8 mouse cellular contexts compared by ENCODE assay signal in genomic region chr4:62560963-62561629, GRCm38 (mm10). TPM values are rescaled to one million over a fixed set of nuclear protein-coding genes. Genes with fewer than 3 reads are reported as not detected.
DNase-seq lines count a peak whose midpoint lies in the region; ATAC-seq lines count a peak whose summit lies in the region.

No protein-coding gene starts in this region.

- intact Hi-C loops in left cerebral cortex, postnatal 14 days (cut with DNase I), result loop anchor here (1.0 kb wide), 1 partner anchor 136 kb away; no protein-coding TSS in a partner anchor

- 24% methylated on average over 4 of the region's 4 CpGs for WGBS in kidney, embryonic 15.5 days
- 23% methylated on average over 4 of the region's 4 CpGs for whole genome bisulfite sequencing in intestine, embryonic 14.5 days
- WGBS in midbrain, embryonic 15.5 days, result 26% methylated on average over 4 of the region's 4 CpGs

- no peak for ATAC-seq in kidney, embryonic 15.5 days (replicated peaks; ENCODE audit: low FRiP score)
- peak; percentile 56; the same call in 1 of the 2 replicates for ATAC-seq in intestine, embryonic 14.5 days (replicated peaks; ENCODE audit: low FRiP score, low TSS enrichment, low read depth)
- peak; percentile 89 for ATAC-seq in midbrain, embryonic 15.5 days (replicated peaks)

- peak; percentile 37 for DNase-seq in kidney, adult 11 months
- peak; percentile 86 for DNase-seq in cerebellum, adult 9-10 months
- DNase-seq in frontal cortex, postnatal 10 days (ENCODE audit: low spot score in 2 of 2), result peak; percentile 29 to 68
- peak; percentile 70 for DNase-seq in intestine, embryonic 14.5 days (ENCODE audit: low spot score)
- peak; percentile 85 to 88 for DNase-seq in left cerebral cortex, postnatal 14 days (ENCODE audit: low spot score in 2 of 2)
- DNase-seq in spleen, adult 18-20 months, result peak; percentile 46 to 70

- no peak overlapping the region for H3K4me3 ChIP-seq in kidney, embryonic 15.5 days (replicated peaks)
- H3K4me3 ChIP-seq in intestine, embryonic 14.5 days (ENCODE audit: low read depth, low read length), result no peak overlapping the region
- H3K4me3 ChIP-seq in midbrain, embryonic 15.5 days, result no peak overlapping the region

- H3K4me2 ChIP-seq in kidney, embryonic 15.5 days, result no peak overlapping the region
- no peak overlapping the region for H3K4me2 ChIP-seq in intestine, embryonic 14.5 days (ENCODE audit: low read length)
- no peak overlapping the region for H3K4me2 ChIP-seq in midbrain, embryonic 15.5 days

- peaks cover 7% of the 10 kb centered on the region for H3K4me1 ChIP-seq in kidney, embryonic 15.5 days
- H3K4me1 ChIP-seq in intestine, embryonic 14.5 days (replicated peaks; ENCODE audit: control insufficient read depth, insufficient read depth, low read length), result 0 out of 2 replicates have a peak, but pooled peaks cover 8% of the 10 kb centered on the region
- H3K4me1 ChIP-seq in midbrain, embryonic 15.5 days, result peaks cover 8% of the 10 kb centered on the region

- H3K27me3 ChIP-seq in kidney, embryonic 15.5 days, result no peaks in the 10 kb centered on the region
- H3K27me3 ChIP-seq in intestine, embryonic 14.5 days (replicated peaks; ENCODE audit: control insufficient read depth, insufficient read depth, low read length), result no peaks in the 10 kb centered on the region
- no peaks in the 10 kb centered on the region for H3K27me3 ChIP-seq in midbrain, embryonic 15.5 days (replicated peaks)

- no peaks in the 10 kb centered on the region for H3K9me3 ChIP-seq in kidney, embryonic 15.5 days (replicated peaks)
- H3K9me3 ChIP-seq in intestine, embryonic 14.5 days (ENCODE audit: control insufficient read depth, low read length), result no peaks in the 10 kb centered on the region
- H3K9me3 ChIP-seq in midbrain, embryonic 15.5 days, result no peaks in the 10 kb centered on the region

- H3K27ac ChIP-seq in kidney, embryonic 15.5 days, result no peak overlapping the region
- no peak overlapping the region for H3K27ac ChIP-seq in intestine, embryonic 14.5 days (ENCODE audit: low read depth)
- H3K27ac ChIP-seq in midbrain, embryonic 15.5 days, result peak overlapping the region; percentile 46; the same call in 1 of the 2 replicates

- H3K36me3 ChIP-seq in kidney, embryonic 15.5 days, result no peaks in the 10 kb centered on the region
- no peaks in the 10 kb centered on the region for H3K36me3 ChIP-seq in intestine, embryonic 14.5 days (ENCODE audit: control insufficient read depth, insufficient read depth, low read length)
- no peaks in the 10 kb centered on the region for H3K36me3 ChIP-seq in midbrain, embryonic 15.5 days (replicated peaks)

- no peak overlapping the region for H3K9ac ChIP-seq in kidney, embryonic 15.5 days
- H3K9ac ChIP-seq in intestine, embryonic 14.5 days (ENCODE audit: low read length), result no peak overlapping the region
- H3K9ac ChIP-seq in midbrain, embryonic 15.5 days, result peak overlapping the region; percentile 10; the same call in 1 of the 2 replicates

RNA-seq across cellular contexts. Expression of gene Rgs3, which starts 1.4 kb away (rescaled TPM):
- polyA plus RNA-seq in kidney, embryonic 15.5 days (2015; fragmentation: Nextera tagmentation; extraction: Ambion mirVana), result 53.7 and 56.9 TPM in 2 replicates
- polyA plus RNA-seq in intestine, embryonic 14.5 days (2014; fragmentation: Nextera tagmentation; extraction: Ambion mirVana), result 35.0 and 35.7 TPM in 2 replicates
- total RNA-seq in left cerebral cortex, postnatal 14 days (2021), result 10 to 100 TPM; 22.2 to 27.2 TPM
- 76.6 and 80.1 TPM in 2 replicates for polyA plus RNA-seq in midbrain, embryonic 15.5 days (2015; fragmentation: Nextera tagmentation; extraction: Ambion mirVana)

RNA-seq across cellular contexts. Expression of gene 4933430I17Rik, which starts 35.9 kb away (rescaled TPM):
- polyA plus RNA-seq in kidney, embryonic 15.5 days (2015; fragmentation: Nextera tagmentation; extraction: Ambion mirVana), result 0.47 and 0.57 TPM in 2 replicates
- 0.26 and 0.65 TPM in 2 replicates for polyA plus RNA-seq in intestine, embryonic 14.5 days (2014; fragmentation: Nextera tagmentation; extraction: Ambion mirVana)
- total RNA-seq in left cerebral cortex, postnatal 14 days (2021), result under 1 TPM; 0.33 to 0.61 TPM
- 0.52 and 1.2 TPM in 2 replicates for polyA plus RNA-seq in midbrain, embryonic 15.5 days (2015; fragmentation: Nextera tagmentation; extraction: Ambion mirVana)

RNA-seq across cellular contexts. Expression of gene Pole3, which starts 36.2 kb away (rescaled TPM):
- 94.0 and 100 TPM in 2 replicates for polyA plus RNA-seq in kidney, embryonic 15.5 days (2015; fragmentation: Nextera tagmentation; extraction: Ambion mirVana)
- 75.3 and 85.9 TPM in 2 replicates for polyA plus RNA-seq in intestine, embryonic 14.5 days (2014; fragmentation: Nextera tagmentation; extraction: Ambion mirVana)
- 10 to 100 TPM; 19.5 to 24.4 TPM for total RNA-seq in left cerebral cortex, postnatal 14 days (2021)
- polyA plus RNA-seq in midbrain, embryonic 15.5 days (2015; fragmentation: Nextera tagmentation; extraction: Ambion mirVana), result 58.9 and 62.2 TPM in 2 replicates

RNA-seq across cellular contexts. Expression of gene Alad, which starts 41.4 kb away (rescaled TPM):
- polyA plus RNA-seq in kidney, embryonic 15.5 days (2015; fragmentation: Nextera tagmentation; extraction: Ambion mirVana), result 97.3 and 106 TPM in 2 replicates
- polyA plus RNA-seq in intestine, embryonic 14.5 days (2014; fragmentation: Nextera tagmentation; extraction: Ambion mirVana), result 146 and 153 TPM in 2 replicates
- total RNA-seq in left cerebral cortex, postnatal 14 days (2021), result 10 to 100 TPM; 22.2 to 25.4 TPM
- polyA plus RNA-seq in midbrain, embryonic 15.5 days (2015; fragmentation: Nextera tagmentation; extraction: Ambion mirVana), result 71.2 and 72.1 TPM in 2 replicates

RNA-seq across cellular contexts. Expression of gene Hdhd3, which starts 57.8 kb away (rescaled TPM):
- polyA plus RNA-seq in kidney, embryonic 15.5 days (2015; fragmentation: Nextera tagmentation; extraction: Ambion mirVana), result 14.7 and 15.2 TPM in 2 replicates
- polyA plus RNA-seq in intestine, embryonic 14.5 days (2014; fragmentation: Nextera tagmentation; extraction: Ambion mirVana), result 29.4 and 32.4 TPM in 2 replicates
- total RNA-seq in left cerebral cortex, postnatal 14 days (2021), result 1 to 10 TPM; 9.1 to 9.8 TPM
- polyA plus RNA-seq in midbrain, embryonic 15.5 days (2015; fragmentation: Nextera tagmentation; extraction: Ambion mirVana), result 12.7 and 14.5 TPM in 2 replicates
